Mouse (Mus musculus): ENCODE measurements around the gene Macf1.

The Macf1 gene

GRCm38 (mm10) chr4:123427900-123428684 is 256.1 kb downstream of the Macf1 start:
- no peak for DNase-seq

GRCm38 (mm10) chr4:123427271-123427899 is 256.8 kb downstream of the Macf1 start:
- no peak for DNase-seq

- DNase-seq: no peak
Measured at GRCm38 (mm10) chr4:123426429-123427080, 257.6 kb downstream of the Macf1 start.

- no peak for DNase-seq
Measured at GRCm38 (mm10) chr4:123425672-123426272, 258.4 kb downstream of the Macf1 start.

- no peak for DNase-seq
Measured at GRCm38 (mm10) chr4:123424050-123424449, 260.1 kb downstream of the Macf1 start.

GRCm38 (mm10) chr4:123422828-123423227 is 261.3 kb downstream of the Macf1 start:
- no peak for DNase-seq

- no peak for DNase-seq
Measured at GRCm38 (mm10) chr4:123418032-123418431, 266.1 kb downstream of the Macf1 start.

GRCm38 (mm10) chr4:123417478-123417877 is 266.7 kb downstream of the Macf1 start:
- DNase-seq: no peak

- no peak for DNase-seq
Measured at GRCm38 (mm10) chr4:123416829-123417228, 267.3 kb downstream of the Macf1 start.

GRCm38 (mm10) chr4:123415566-123415965 is 268.6 kb downstream of the Macf1 start:
- DNase-seq: no peak

- no peak for DNase-seq
Measured at GRCm38 (mm10) chr4:123413876-123414275, 270.3 kb downstream of the Macf1 start.

- no peak for DNase-seq
Measured at GRCm38 (mm10) chr4:123412981-123413380, 271.2 kb downstream of the Macf1 start.

- DNase-seq: no peak
Measured at GRCm38 (mm10) chr4:123412528-123412878, 271.7 kb downstream of the Macf1 start.

- DNase-seq: peak; percentile 63 to 70
Measured at GRCm38 (mm10) chr4:123411732-123412527, 272.2 kb downstream of the Macf1 start.

GRCm38 (mm10) chr4:123411006-123411731 is 273.0 kb downstream of the Macf1 start:
- peak; percentile 41 to 55 for DNase-seq

- DNase-seq: no peak
Measured at GRCm38 (mm10) chr4:123409752-123410151, 274.4 kb downstream of the Macf1 start.

- DNase-seq: no peak
Measured at GRCm38 (mm10) chr4:123409034-123409692, 275.0 kb downstream of the Macf1 start.

GRCm38 (mm10) chr4:123407792-123408191 is 276.4 kb downstream of the Macf1 start:
- DNase-seq: no peak

- DNase-seq: peak; percentile 36 to 37
Measured at GRCm38 (mm10) chr4:123404056-123404455, 280.1 kb downstream of the Macf1 start.

GRCm38 (mm10) chr4:123402244-123402643 is 281.9 kb downstream of the Macf1 start:
- DNase-seq: no peak

GRCm38 (mm10) chr4:123401265-123401664 is 282.9 kb downstream of the Macf1 start:
- no peak for DNase-seq
